Mouse (Mus musculus): ENCODE measurements at regions not wholly inside any gene's neighbourhood (a gene's known extent, or its start where the extent isn't known, plus 50 kb on each side); places are given as distances from the start of the nearest gene placed in this dataset.

GRCm38 (mm10) chr13:47777206-47778099 lies 483.6 kb upstream of the Id4 start:
- no peaks in the 10 kb centered on the region for H3K27me3 ChIP-seq (ENCODE audit: control insufficient read depth, insufficient read depth, low read length, poor library complexity, severe bottlenecking)
- H3K9me3 ChIP-seq (replicated peaks; ENCODE audit: control insufficient read depth, insufficient read depth, low read length, poor library complexity, severe bottlenecking): no peaks in the 10 kb centered on the region
- no peaks in the 10 kb centered on the region for H3K36me3 ChIP-seq (ENCODE audit: control insufficient read depth, insufficient read depth, low read length, poor library complexity, severe bottlenecking)
- no peak overlapping the region for H3K4me3 ChIP-seq (ENCODE audit: low read depth, low read length)
- TF ChIP-seq EP300 (IDR thresholded peaks at IDR 0.05; ENCODE audit: insufficient read depth, low read depth, low read length): no peak
- TF ChIP-seq POLR2A (IDR thresholded peaks at IDR 0.05; ENCODE audit: insufficient read depth, low read length): no peak
- TF ChIP-seq CTCF (IDR thresholded peaks at IDR 0.05; ENCODE audit: low read depth, low read length): no peak
- H3K27ac ChIP-seq (ENCODE audit: insufficient read depth, low read length): no peak overlapping the region
- H3K4me1 ChIP-seq (ENCODE audit: control insufficient read depth, insufficient read depth, low read length): no peaks in the 10 kb centered on the region
- H3K9ac ChIP-seq (ENCODE audit: low read depth, poor library complexity, severe bottlenecking): no peak overlapping the region

- Histone ChIP-seq H3K4me3 (ENCODE audit: low read depth, low read length) (no peak overlapping the region), H3K9me3 (replicated peaks; ENCODE audit: control insufficient read depth, insufficient read depth, low read length, poor library complexity, severe bottlenecking) (no peaks in the 10 kb centered on the region), H3K27ac (ENCODE audit: insufficient read depth, low read length) (no peak overlapping the region), H3K4me1 (ENCODE audit: control insufficient read depth, insufficient read depth, low read length) (no peaks in the 10 kb centered on the region), H3K27me3 (ENCODE audit: control insufficient read depth, insufficient read depth, low read length, poor library complexity, severe bottlenecking) (no peaks in the 10 kb centered on the region), H3K9ac (ENCODE audit: low read depth, poor library complexity, severe bottlenecking) (no peak overlapping the region), H3K36me3 (ENCODE audit: control insufficient read depth, insufficient read depth, low read length, poor library complexity, severe bottlenecking) (no peaks in the 10 kb centered on the region)
- TF ChIP-seq EP300 (IDR thresholded peaks at IDR 0.05; ENCODE audit: insufficient read depth, low read depth, low read length) (no peak), POLR2A (IDR thresholded peaks at IDR 0.05; ENCODE audit: insufficient read depth, low read length) (no peak), CTCF (IDR thresholded peaks at IDR 0.05; ENCODE audit: low read depth, low read length) (no peak)
These were observed 482.6 kb upstream of the Id4 start for GRCm38 (mm10) chr13:47778218-47779009.

GRCm38 (mm10) chr13:47784406-47784805 lies 476.6 kb upstream of the Id4 start:
- Histone ChIP-seq H3K9me3 (replicated peaks; ENCODE audit: control insufficient read depth, insufficient read depth, low read length, poor library complexity, severe bottlenecking) (no peaks in the 10 kb centered on the region; the same call in 1 of the 2 replicates), H3K27me3 (ENCODE audit: control insufficient read depth, insufficient read depth, low read length, poor library complexity, severe bottlenecking) (no peaks in the 10 kb centered on the region; the same call in 1 of the 2 replicates), H3K4me3 (ENCODE audit: low read depth, low read length) (no peak overlapping the region), H3K9ac (ENCODE audit: low read depth, poor library complexity, severe bottlenecking) (no peak overlapping the region), H3K4me1 (ENCODE audit: control insufficient read depth, insufficient read depth, low read length) (no peaks in the 10 kb centered on the region), H3K27ac (ENCODE audit: insufficient read depth, low read length) (no peak overlapping the region), H3K36me3 (ENCODE audit: control insufficient read depth, insufficient read depth, low read length, poor library complexity, severe bottlenecking) (no peaks in the 10 kb centered on the region)
- TF ChIP-seq POLR2A (IDR thresholded peaks at IDR 0.05; ENCODE audit: insufficient read depth, low read length) (no peak), EP300 (IDR thresholded peaks at IDR 0.05; ENCODE audit: insufficient read depth, low read depth, low read length) (no peak), CTCF (IDR thresholded peaks at IDR 0.05; ENCODE audit: low read depth, low read length) (no peak)

GRCm38 (mm10) chr13:47797859-47798258 lies 463.2 kb upstream of the Id4 start:
- Histone ChIP-seq H3K4me3 (ENCODE audit: low read depth, low read length) (no peak overlapping the region), H3K9me3 (replicated peaks; ENCODE audit: control insufficient read depth, insufficient read depth, low read length, poor library complexity, severe bottlenecking) (no peaks in the 10 kb centered on the region; the same call in 1 of the 2 replicates), H3K27ac (ENCODE audit: insufficient read depth, low read length) (no peak overlapping the region), H3K36me3 (ENCODE audit: control insufficient read depth, insufficient read depth, low read length, poor library complexity, severe bottlenecking) (no peaks in the 10 kb centered on the region), H3K4me1 (ENCODE audit: control insufficient read depth, insufficient read depth, low read length) (no peaks in the 10 kb centered on the region), H3K9ac (ENCODE audit: low read depth, poor library complexity, severe bottlenecking) (no peak overlapping the region), H3K27me3 (ENCODE audit: control insufficient read depth, insufficient read depth, low read length, poor library complexity, severe bottlenecking) (no peaks in the 10 kb centered on the region)
- TF ChIP-seq CTCF (IDR thresholded peaks at IDR 0.05; ENCODE audit: low read depth, low read length): no peak
- TF ChIP-seq EP300 (IDR thresholded peaks at IDR 0.05; ENCODE audit: insufficient read depth, low read depth, low read length): no peak
- TF ChIP-seq POLR2A (IDR thresholded peaks at IDR 0.05; ENCODE audit: insufficient read depth, low read length): no peak

GRCm38 (mm10) chr13:47811711-47812415 lies 449.2 kb upstream of the Id4 start:
- Histone ChIP-seq H3K9ac (ENCODE audit: low read depth, poor library complexity, severe bottlenecking) (no peak overlapping the region), H3K27ac (ENCODE audit: insufficient read depth, low read length) (no peak overlapping the region), H3K4me1 (ENCODE audit: control insufficient read depth, insufficient read depth, low read length) (no peaks in the 10 kb centered on the region), H3K4me3 (ENCODE audit: low read depth, low read length) (no peak overlapping the region), H3K36me3 (ENCODE audit: control insufficient read depth, insufficient read depth, low read length, poor library complexity, severe bottlenecking) (no peaks in the 10 kb centered on the region), H3K9me3 (replicated peaks; ENCODE audit: control insufficient read depth, insufficient read depth, low read length, poor library complexity, severe bottlenecking) (no peaks in the 10 kb centered on the region), H3K27me3 (ENCODE audit: control insufficient read depth, insufficient read depth, low read length, poor library complexity, severe bottlenecking) (no peaks in the 10 kb centered on the region; the same call in 1 of the 2 replicates)
- TF ChIP-seq CTCF (IDR thresholded peaks at IDR 0.05; ENCODE audit: low read depth, low read length) (no peak), POLR2A (IDR thresholded peaks at IDR 0.05; ENCODE audit: insufficient read depth, low read length) (no peak), EP300 (IDR thresholded peaks at IDR 0.05; ENCODE audit: insufficient read depth, low read depth, low read length) (no peak)
